Mouse (Mus musculus) kidney, adult 2 months (tissue): ENCODE results near the gene Tmem177.

ENCODE experiments used
- CTCF ChIP-seq: fragments of 200-500 bp; conservative IDR thresholded peaks from 2 replicates; pipeline ENCODE4 v1.5.1; 2011; ENCODE audit warnings: low read depth, mild to moderate bottlenecking, control low read depth, low read length, moderate library complexity, mixed read lengths; ENCODE audit not compliant: insufficient read depth, insufficient read length
- POLR2A ChIP-seq: fragments of 200-500 bp; IDR thresholded peaks from one replicate; pipeline ENCODE4 v1.6.1; 2011; ENCODE audit warnings: low read depth, low read length, control low read depth

DNA sequence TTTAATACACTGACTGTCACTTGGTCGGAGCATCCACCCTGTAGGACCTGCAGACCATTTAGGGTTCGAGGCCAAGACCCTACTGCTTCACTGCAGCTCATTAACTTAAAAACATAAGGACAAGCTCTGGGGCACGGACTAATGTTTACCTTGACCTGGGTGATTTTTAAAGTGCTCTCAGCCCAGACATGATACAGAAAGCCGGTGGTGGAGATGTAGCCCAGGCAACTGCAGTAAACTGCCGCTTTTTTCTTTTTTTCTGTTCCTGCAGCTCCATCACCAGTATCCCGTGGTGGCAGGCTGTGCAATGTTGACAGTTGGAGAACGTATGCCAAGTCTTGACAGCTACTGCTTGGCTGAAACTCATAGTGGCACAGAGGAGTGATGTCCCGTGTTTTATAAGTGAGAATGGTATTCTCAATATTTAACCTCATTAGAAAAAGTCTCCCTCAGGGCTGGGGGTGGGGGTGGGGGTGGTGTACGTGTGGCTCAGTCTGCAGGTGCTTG is 44.8 kb upstream of the Tmem177 start:
- TF ChIP-seq POLR2A: no peak
- no peak for TF ChIP-seq CTCF
